Mouse (Mus musculus) heart, adult 2 months (tissue): ENCODE measurements around the gene Rnase10.

ENCODE experiments used
- CTCF ChIP-seq: fragments of 200-600 bp; IDR thresholded peaks from 2 replicates; pipeline ENCODE4 v1.8.1; 2022; ENCODE audit warnings: antibody characterized with exemption, mild to moderate bottlenecking, moderate library complexity
- EP300 ChIP-seq: fragments of 200-500 bp; IDR thresholded peaks from 2 replicates; pipeline ENCODE4 v1.6.1; 2011; ENCODE audit warnings: low read depth, low read length, control low read depth; ENCODE audit not compliant: insufficient read depth
- POLR2A ChIP-seq: fragments of 200-500 bp; IDR thresholded peaks from 2 replicates; pipeline ENCODE4 v1.6.1; 2011; ENCODE audit warnings: mild to moderate bottlenecking, low read depth, low read length, control low read depth; ENCODE audit not compliant: insufficient read depth

DNA sequence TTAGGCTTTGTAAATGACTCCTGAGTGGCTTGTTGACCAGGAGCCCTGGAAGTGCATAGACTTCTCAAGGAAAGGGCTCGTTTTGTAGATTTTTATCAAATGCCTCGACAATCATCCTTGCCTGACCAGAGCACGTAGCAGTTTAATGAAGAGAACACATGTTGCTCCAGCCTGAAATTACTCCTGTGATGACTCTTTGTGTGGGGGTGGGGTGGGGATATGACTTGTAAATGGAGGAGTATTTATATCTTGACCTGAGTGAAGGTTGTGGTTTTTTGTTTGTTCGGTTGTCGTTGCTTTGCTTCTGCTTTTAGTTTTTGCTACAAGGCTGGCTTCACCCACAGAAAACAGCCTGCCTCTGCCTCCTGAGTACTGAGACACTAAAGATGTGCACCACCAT, 25.7 kb upstream of the Rnase10 start:
- TF ChIP-seq POLR2A = 0 out of 2 replicates have a peak, but pooled peaks have one; percentile 21
- no peak for TF ChIP-seq CTCF
- TF ChIP-seq EP300 = no peak
